Mouse (Mus musculus): ENCODE data around the gene Ankzf1.
"Not testable (repeated sequence)": the region's sequence is repeated elsewhere in the genome, so short reads cannot be mapped to it uniquely, and the experiment has no call there.

Gene Ankzf1

DNA sequence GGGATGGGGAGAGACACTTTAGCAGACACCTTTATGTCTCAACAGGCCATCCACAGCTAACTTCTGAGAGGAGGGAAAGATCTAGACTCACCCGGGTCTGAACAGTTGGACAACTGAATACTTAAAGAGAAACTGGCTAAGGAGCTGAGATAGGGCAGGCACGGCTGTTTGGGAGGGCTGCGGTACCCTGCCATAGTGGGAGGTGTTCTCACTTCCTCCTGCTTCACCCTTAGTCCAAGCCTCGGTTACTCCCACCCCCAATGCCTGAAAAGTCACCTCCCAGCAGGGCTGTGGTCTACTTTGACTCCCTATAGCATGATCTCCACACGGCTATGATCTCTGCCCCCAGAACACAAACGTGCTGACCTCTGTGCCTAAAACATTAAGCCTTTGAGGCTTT is 31.6 kb downstream of the Ankzf1 start:
- no peak for DNase-seq (ENCODE audit: extremely low spot score, low spot score)

DNA sequence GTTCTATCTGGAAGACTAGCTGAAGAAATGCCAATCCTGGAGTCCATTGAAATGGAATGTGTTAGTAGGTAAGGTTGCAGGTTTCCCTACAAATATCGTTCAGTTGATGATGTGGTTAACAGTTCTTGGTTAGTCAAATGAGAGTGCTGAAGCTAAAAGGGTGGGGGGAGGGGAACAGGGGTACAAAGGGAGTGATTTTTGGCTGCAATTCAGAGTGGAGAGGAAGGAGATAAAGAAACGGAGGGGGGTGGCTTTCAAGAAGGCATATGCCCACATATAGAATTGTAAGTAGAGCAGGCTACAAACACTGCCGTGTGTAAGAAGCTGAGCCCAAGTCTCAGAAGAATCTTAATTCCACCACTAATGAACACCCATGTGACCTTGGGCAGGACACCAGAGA is 33.5 kb downstream of the Ankzf1 start:
- DNase-seq (ENCODE audit: extremely low spot score, low spot score), result no peak

- DNase-seq (ENCODE audit: extremely low spot score, low spot score), result no peak
Measured at GRCm38 (mm10) chr1:75226138-75226537, 34.2 kb downstream of the Ankzf1 start.

GRCm38 (mm10) chr1:75227653-75228052 is 35.7 kb downstream of the Ankzf1 start:
- DNase-seq (ENCODE audit: extremely low spot score, low spot score), result no peak

DNA sequence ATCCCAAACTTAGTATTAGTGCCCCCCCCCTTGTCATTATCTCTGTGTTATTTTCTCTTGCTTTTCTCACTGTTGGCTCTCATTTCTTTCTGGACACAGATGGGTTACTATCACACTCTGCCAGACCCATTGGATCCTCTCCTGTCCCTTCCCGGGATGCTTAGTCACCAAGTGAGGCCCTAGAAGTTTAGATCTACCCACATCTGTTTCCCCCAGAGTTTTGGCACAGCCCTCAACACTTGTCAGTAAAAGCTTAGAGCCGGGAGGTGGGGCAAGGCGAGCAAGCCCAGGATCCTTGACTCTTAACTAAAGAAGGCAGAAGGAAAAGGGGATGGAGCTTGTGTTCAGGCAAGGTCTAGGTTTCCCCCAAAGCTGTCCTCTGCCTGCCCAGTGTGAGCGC is 37.2 kb downstream of the Ankzf1 start:
- DNase-seq (ENCODE audit: extremely low spot score, low spot score), result no peak

- DNase-seq (ENCODE audit: extremely low spot score, low spot score), result no peak
Measured at GRCm38 (mm10) chr1:75230335-75230994, 38.5 kb downstream of the Ankzf1 start.

DNA sequence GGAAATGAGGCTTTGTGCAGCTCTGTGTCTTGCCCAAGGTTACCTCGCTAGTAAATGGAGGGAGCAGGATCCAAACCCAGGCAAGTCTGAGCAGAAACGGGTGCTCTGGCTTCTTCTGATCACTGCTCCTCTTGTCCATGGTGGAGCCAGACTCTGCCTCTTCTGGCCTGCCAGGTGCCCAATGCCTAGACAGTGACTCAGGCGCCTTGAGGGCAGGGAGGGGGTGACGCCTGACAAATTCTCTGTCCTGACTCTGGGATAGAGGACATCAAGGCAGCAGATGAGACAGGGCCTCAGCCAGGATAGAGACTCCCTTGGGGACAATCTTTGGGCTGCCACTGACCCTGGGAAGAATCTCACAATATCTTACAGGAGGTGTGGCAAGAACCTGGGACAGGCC is 39.3 kb downstream of the Ankzf1 start:
- no peak for DNase-seq (ENCODE audit: extremely low spot score, low spot score)

DNA sequence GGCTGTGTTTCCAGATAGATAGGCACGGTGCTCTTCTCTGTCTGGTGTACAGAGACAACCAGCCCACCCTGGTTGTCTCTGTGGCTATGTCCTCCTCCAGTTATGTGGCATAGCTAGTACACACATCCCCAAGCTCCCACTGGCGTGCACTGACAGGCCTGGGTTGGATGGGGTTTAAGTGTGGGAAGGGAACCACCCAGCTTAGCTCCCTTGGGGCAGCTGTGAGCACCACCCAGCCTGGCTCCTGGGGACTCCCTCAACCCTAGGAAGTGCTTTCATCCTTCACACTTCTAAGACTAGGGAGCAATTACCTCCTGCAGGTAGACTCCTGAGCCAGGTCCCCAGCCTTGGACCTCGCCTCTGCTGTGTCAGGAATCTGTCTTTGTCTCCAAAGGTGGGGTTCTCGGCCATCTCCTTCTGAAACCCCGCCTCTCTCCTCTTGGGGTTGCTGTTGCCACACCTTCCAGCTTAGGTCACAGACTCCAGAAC is 39.8 kb downstream of the Ankzf1 start, which contains the start of gene A630095N17Rik:
Gene A630095N17Rik, minus strand, starts transcription at position 439 of the 489 bp plus-strand sequence.
- no peak for DNase-seq (ENCODE audit: extremely low spot score, low spot score)

- DNase-seq (ENCODE audit: extremely low spot score, low spot score), result not testable (repeated sequence)
Measured at GRCm38 (mm10) chr1:75232489-75232888, 40.5 kb downstream of the Ankzf1 start.

DNA sequence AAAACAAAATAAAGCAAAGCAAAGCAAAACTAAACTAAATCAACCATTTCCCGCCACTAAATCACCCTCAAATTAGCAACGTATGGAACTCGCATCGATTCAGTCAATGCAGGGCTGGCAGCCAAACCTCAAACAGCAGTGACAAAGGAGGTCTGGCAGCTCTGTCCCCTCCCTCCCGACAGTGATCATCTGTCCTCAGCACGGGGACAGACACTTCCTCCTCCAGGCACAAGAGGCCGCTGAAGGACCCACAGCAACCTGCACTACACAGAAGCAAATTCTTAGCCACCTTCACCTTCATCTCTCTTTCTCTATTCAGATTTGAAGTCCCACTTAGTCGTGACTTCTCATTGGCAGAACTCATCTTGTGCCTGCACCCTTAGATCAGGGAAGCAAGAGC is 42.7 kb downstream of the Ankzf1 start:
- DNase-seq (ENCODE audit: extremely low spot score, low spot score), result peak; percentile 44

DNA sequence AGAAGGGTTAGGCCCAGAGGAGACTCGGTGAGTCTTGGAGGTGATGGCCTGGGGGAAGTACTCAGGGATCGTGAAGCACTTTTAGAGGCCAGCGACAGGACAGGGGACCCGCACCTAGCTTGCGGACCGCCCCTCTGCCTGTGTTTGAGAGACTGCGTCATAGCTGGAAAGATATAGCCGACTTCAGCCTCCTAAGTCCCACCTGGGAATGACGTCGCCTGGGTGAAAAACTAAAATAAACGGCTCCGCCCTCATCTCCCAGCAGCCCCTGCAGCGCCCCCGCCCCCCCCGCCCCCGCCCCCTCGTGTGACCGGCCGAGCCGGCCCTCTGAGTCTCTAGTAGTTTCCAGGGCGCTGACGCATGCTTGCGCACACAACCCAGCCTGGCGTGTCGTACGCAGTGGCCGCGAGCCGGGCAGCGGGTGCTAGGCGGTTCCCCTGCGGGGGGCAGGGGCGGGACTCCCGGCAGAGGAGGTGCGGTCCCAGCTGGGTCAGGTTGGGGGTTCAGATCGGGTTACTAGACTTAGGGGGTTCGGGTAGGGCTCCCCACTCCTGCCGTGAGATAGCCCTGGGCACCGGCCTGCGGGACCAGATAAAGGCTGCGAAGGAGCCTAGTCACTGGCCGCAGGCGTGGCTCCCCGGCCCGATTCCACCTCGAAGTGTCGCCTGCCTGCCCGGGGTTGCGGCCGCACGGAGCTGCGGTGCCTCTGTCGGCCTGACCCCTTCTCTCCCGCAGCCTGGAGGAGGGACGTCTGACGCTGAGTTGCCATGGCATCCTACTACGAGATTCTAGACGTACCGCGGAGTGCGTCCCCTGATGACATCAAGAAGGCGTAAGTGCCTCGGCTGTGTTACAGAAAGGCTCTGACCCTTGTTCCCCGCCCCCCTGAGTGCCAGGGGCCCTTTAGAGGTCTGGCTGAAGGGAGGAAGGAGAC is 44.4 kb downstream of the Ankzf1 start, which contains the start of gene Dnajb2:
Gene Dnajb2, plus strand, starts transcription at position 290 of the 934 bp plus-strand sequence.
- DNase-seq (ENCODE audit: extremely low spot score, low spot score), result peak; percentile 84

- DNase-seq (ENCODE audit: extremely low spot score, low spot score), result no peak
Measured at GRCm38 (mm10) chr1:75239591-75239990, 47.6 kb downstream of the Ankzf1 start.

GRCm38 (mm10) chr1:75243411-75243810 is 51.5 kb downstream of the Ankzf1 start:
- DNase-seq (ENCODE audit: extremely low spot score, low spot score), result no peak

- no peak for DNase-seq (ENCODE audit: extremely low spot score, low spot score)
Measured at GRCm38 (mm10) chr1:75244175-75244826, 52.4 kb downstream of the Ankzf1 start.

DNA sequence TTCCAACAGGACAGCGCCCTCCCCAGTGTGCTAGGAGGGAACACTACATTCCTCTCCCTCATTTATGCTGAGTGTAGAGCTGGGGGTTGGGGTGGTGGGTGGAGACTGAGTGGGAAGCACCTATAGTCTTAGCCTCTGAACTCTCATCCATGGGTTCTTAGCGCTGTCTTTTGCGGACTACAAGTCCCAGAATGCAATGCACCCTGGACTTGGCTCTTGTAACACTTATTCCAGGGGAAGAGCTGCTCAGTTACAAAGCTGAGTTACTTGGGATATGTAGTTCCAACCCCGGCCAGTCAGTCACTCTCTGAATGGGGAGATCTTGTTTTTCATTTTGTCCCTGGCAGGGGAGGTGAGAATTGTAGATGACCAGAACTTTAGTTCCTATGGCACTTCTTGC is 52.9 kb downstream of the Ankzf1 start:
- DNase-seq (ENCODE audit: extremely low spot score, low spot score), result no peak

DNA sequence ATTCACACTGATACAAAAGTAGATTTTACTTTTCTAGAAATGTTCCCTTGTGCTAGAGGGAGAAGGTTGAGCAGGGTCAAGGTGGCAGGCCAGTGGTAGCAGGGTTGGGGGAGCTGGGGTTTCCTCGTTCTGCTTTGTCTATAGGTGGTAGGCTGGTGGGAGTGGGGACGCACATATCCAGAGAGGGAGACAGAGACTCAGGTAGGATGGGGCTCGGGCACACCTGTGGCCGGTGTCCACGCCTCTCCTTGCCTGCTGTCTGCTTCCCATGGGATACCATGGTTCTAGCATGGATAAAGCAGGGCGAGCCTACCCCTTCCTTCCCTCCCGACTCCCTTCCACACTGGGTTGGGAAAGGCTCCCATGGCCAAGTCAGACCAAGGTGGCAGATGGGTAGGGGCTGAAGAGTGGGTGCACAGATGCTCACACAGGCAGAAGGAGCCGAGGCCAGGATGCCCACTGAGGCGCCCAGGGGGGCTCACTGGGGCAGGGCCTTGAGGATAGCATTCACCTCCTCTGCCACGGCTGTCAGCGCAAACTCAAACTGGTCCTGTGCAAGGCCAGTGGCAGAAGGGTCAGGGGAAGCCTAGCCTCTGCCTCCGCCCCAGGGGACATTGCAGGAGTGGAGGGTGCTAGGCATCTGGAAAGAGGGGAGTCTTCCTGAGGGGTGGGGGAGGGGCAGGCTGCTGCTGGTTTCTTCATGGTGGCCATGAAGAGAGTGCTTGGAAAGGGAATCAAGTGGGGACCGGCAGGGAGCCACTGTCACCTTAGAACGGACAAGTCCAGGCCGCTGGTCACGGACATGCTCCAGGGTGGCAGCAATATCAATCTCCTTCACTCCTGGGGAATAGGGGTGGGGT is 55.4 kb downstream of the Ankzf1 start:
- DNase-seq (ENCODE audit: extremely low spot score, low spot score), result no peak

DNA sequence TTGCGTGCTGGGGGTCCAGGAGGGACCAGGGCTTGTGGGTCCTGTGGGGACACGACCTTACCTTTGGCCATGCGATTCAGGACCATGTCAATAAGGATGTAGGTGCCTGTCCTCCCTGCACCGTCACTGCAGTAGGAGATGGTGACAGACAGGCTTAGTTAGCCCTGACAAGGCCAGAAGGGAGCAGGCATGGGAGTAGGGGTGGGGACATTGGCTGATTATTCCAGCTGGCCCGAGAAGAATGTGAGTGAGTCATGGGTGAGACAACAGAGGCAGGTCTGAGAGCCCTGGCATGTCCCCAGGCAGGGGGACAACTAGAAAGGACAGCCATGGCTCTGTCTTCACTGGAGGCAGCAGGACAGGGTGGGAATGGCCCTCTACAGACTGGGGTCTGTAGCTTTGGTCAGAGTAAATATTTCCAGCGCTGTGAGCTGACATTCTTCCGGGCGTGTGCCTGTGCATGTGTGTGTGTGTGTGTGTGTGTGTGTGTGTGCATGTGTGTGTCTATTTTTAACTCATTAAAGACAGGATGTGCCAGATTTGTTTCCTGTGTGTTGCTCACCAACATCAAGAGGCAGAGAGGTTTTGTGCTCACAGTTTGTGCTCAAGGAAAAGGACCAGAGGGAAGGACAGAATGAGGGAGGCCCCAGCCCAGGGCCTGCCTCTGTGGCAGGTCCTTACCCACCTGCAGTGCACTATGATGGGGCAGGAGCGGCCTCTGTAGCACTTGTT is 56.3 kb downstream of the Ankzf1 start:
- DNase-seq (ENCODE audit: extremely low spot score, low spot score), result no peak
